In genomic region chr7:73938046-73938810, GRCm38 (mm10) we compare ENCODE assay signal across 21 mouse cellular contexts.
DNase-seq lines count a peak whose midpoint lies in the region; ATAC-seq lines count a peak whose summit lies in the region.
"Had no signal": no experiment of that assay in that cellular context is flagged by ENCODE, and none has a peak within 500 bp of the region (broad histone marks: within the 10 kb centered on the region; RNA-seq: fewer than 3 reads in every experiment).

No protein-coding gene starts in this region.

- peaks cover 21% of the 10 kb centered on the region for H3K4me1 ChIP-seq in forebrain, embryonic 13.5 days
- peaks cover 5% of the 10 kb centered on the region; the same call in 1 of the 2 replicates for H3K4me1 ChIP-seq in forebrain, embryonic 10.5 days
- H3K4me1 ChIP-seq in hindbrain, embryonic 16.5 days (ENCODE audit: control insufficient read depth, insufficient read depth, low read depth, low read length) = peaks cover 17% of the 10 kb centered on the region
- peaks cover 33% of the 10 kb centered on the region for H3K4me1 ChIP-seq in neural tube, embryonic 15.5 days
- H3K4me1 ChIP-seq: liver, embryonic 15.5 days had no signal

- H3K9me3 ChIP-seq in forebrain, embryonic 13.5 days (replicated peaks) = no peaks in the 10 kb centered on the region
- no peaks in the 10 kb centered on the region for H3K9me3 ChIP-seq in forebrain, embryonic 10.5 days
- no peaks in the 10 kb centered on the region for H3K9me3 ChIP-seq in hindbrain, embryonic 16.5 days (ENCODE audit: control insufficient read depth, low read length)
- no peaks in the 10 kb centered on the region for H3K9me3 ChIP-seq in neural tube, embryonic 15.5 days (replicated peaks)
- H3K9me3 ChIP-seq: embryonic facial prominence, embryonic 13.5 days; heart, embryonic 13.5 days; liver, embryonic 15.5 days had no signal

- no peak overlapping the region for H3K4me3 ChIP-seq in forebrain, embryonic 13.5 days
- no peak overlapping the region for H3K4me3 ChIP-seq in forebrain, embryonic 10.5 days
- H3K4me3 ChIP-seq in hindbrain, embryonic 16.5 days (ENCODE audit: low read length) = no peak overlapping the region
- H3K4me3 ChIP-seq in neural tube, embryonic 15.5 days (replicated peaks) = no peak overlapping the region
- H3K4me3 ChIP-seq: embryonic facial prominence, embryonic 13.5 days; heart, embryonic 13.5 days; liver, embryonic 15.5 days had no signal

- WGBS in forebrain, embryonic 13.5 days = 81% methylated on average over 7 of the region's 7 CpGs
- WGBS in forebrain, embryonic 10.5 days = 92% methylated on average over 7 of the region's 7 CpGs
- WGBS in hindbrain, embryonic 16.5 days = 37% methylated on average over 7 of the region's 7 CpGs
- WGBS in neural tube, embryonic 15.5 days = 21% methylated on average over 7 of the region's 7 CpGs

- H3K9ac ChIP-seq in forebrain, embryonic 13.5 days = no peak overlapping the region
- H3K9ac ChIP-seq in hindbrain, embryonic 16.5 days (ENCODE audit: low read depth, low read length) = no peak overlapping the region
- no peak overlapping the region for H3K9ac ChIP-seq in neural tube, embryonic 15.5 days (replicated peaks)
- H3K9ac ChIP-seq: embryonic facial prominence, embryonic 13.5 days; heart, embryonic 13.5 days; liver, embryonic 15.5 days had no signal

- H3K27me3 ChIP-seq in forebrain, embryonic 13.5 days = no peaks in the 10 kb centered on the region
- no peaks in the 10 kb centered on the region for H3K27me3 ChIP-seq in forebrain, embryonic 10.5 days (ENCODE audit: poor library complexity, severe bottlenecking)
- no peaks in the 10 kb centered on the region for H3K27me3 ChIP-seq in hindbrain, embryonic 16.5 days (replicated peaks; ENCODE audit: control insufficient read depth, insufficient read depth, low read length)
- H3K27me3 ChIP-seq in neural tube, embryonic 15.5 days (replicated peaks) = no peaks in the 10 kb centered on the region
- H3K27me3 ChIP-seq: embryonic facial prominence, embryonic 13.5 days; heart, embryonic 13.5 days; liver, embryonic 15.5 days had no signal

- H3K4me2 ChIP-seq in forebrain, embryonic 13.5 days = no peak overlapping the region
- H3K4me2 ChIP-seq in hindbrain, embryonic 16.5 days (ENCODE audit: low read length) = no peak overlapping the region
- H3K4me2 ChIP-seq in neural tube, embryonic 15.5 days = no peak overlapping the region
- H3K4me2 ChIP-seq: embryonic facial prominence, embryonic 13.5 days; heart, embryonic 13.5 days; liver, embryonic 15.5 days had no signal

- H3K36me3 ChIP-seq in forebrain, embryonic 13.5 days (ENCODE audit: poor library complexity, severe bottlenecking) = peaks cover 47% of the 10 kb centered on the region
- peaks cover 34% of the 10 kb centered on the region for H3K36me3 ChIP-seq in forebrain, embryonic 10.5 days (replicated peaks)
- H3K36me3 ChIP-seq in hindbrain, embryonic 16.5 days (ENCODE audit: control insufficient read depth, insufficient read depth, low read length) = peaks cover 11% of the 10 kb centered on the region
- peaks cover 11% of the 10 kb centered on the region for H3K36me3 ChIP-seq in neural tube, embryonic 15.5 days
- H3K36me3 ChIP-seq: G1E; liver, embryonic 15.5 days had no signal

- ATAC-seq in forebrain, embryonic 13.5 days = peak; percentile 38; the same call in 1 of the 2 replicates
- ATAC-seq in hindbrain, embryonic 16.5 days = peak; percentile 54
- ATAC-seq in neural tube, embryonic 15.5 days (ENCODE audit: low FRiP score) = peak; percentile 55
- ATAC-seq: CD4-positive, CD25-positive, alpha-beta regulatory T cell, adult 4 months; intestine, postnatal 0 days; lung, postnatal 0 days had no signal

- no peak for DNase-seq in forebrain, embryonic 10.5 days (ENCODE audit: extremely low spot score, low spot score)
- DNase-seq in retina, postnatal 1 day = peak; percentile 24
- no peak for DNase-seq in retina, embryonic 14.5 days (ENCODE audit: low spot score)
- no peak for DNase-seq in adrenal gland, postnatal 10 days
- DNase-seq in layer of hippocampus, adult 18-20 months (ENCODE audit: low spot score in 2 of 2) = no peak
- DNase-seq: cerebellum, adult 11-12 months; cerebellum, postnatal 36 days; heart, postnatal 36 days; layer of hippocampus, adult 9-11 months; thymus, adult 18-20 months had no signal

- no peak overlapping the region for H3K27ac ChIP-seq in forebrain, embryonic 13.5 days
- H3K27ac ChIP-seq in forebrain, embryonic 10.5 days = no peak overlapping the region
- H3K27ac ChIP-seq in hindbrain, embryonic 16.5 days (ENCODE audit: low read depth, low read length) = no peak overlapping the region; the same call in 1 of the 2 replicates
- 0 out of 2 replicates have a peak overlapping the region, but pooled peaks have one; percentile 23 for H3K27ac ChIP-seq in neural tube, embryonic 15.5 days (replicated peaks)
- H3K27ac ChIP-seq: embryonic facial prominence, embryonic 13.5 days; heart, embryonic 13.5 days; kidney, postnatal 0 days; liver, embryonic 15.5 days had no signal
